Mouse (Mus musculus) testis, adult 2 months (tissue): ENCODE data around the gene Gm20388. TPM values are rescaled to one million over a fixed set of nuclear protein-coding genes. Genes with fewer than 3 reads are reported as not detected.

Source experiments
- H3K27ac ChIP-seq: fragments of 200-500 bp; 2 replicates; pipeline ENCODE4 v1.5.1; 2012; ENCODE audit warnings: low read depth, low read length; ENCODE audit not compliant: control insufficient read depth, insufficient read depth
- H3K27me3 ChIP-seq: fragments of 200-500 bp; 2 replicates; pipeline ENCODE4 v1.6.1; 2012; ENCODE audit warnings: mild to moderate bottlenecking, low read length, moderate library complexity; ENCODE audit not compliant: control insufficient read depth, insufficient read depth
- H3K36me3 ChIP-seq: fragments of 200-500 bp; 2 replicates; pipeline ENCODE4 v1.6.1; 2012; ENCODE audit warnings: mild to moderate bottlenecking, low read length; ENCODE audit not compliant: control insufficient read depth, insufficient read depth
- H3K4me1 ChIP-seq: fragments of 200-500 bp; 2 replicates; pipeline ENCODE4 v1.6.1; 2012; ENCODE audit warnings: low read length; ENCODE audit not compliant: control insufficient read depth, insufficient read depth
- H3K4me3 ChIP-seq: fragments of 200-500 bp; 2 replicates; pipeline ENCODE4 v1.5.1; 2012; ENCODE audit warnings: low read depth, mild to moderate bottlenecking, low read length, moderate library complexity, mixed read lengths; ENCODE audit not compliant: control insufficient read depth
- CTCF ChIP-seq: fragments of 200-500 bp; IDR thresholded peaks from 2 replicates; pipeline ENCODE4 v1.5.1; 2012; ENCODE audit warnings: low read depth, mild to moderate bottlenecking, inconsistent platforms, low read length, moderate library complexity; ENCODE audit not compliant: control insufficient read depth, insufficient read depth, insufficient replicate concordance
- POLR2A ChIP-seq: fragments of 200-500 bp; IDR thresholded peaks from 2 replicates; pipeline ENCODE4 v1.6.1; 2012; ENCODE audit warnings: low read depth, mild to moderate bottlenecking, inconsistent platforms, low read length, moderate library complexity; ENCODE audit not compliant: control insufficient read depth
- polyA plus RNA-seq: library from polyadenylated mRNA; depleted of rRNA; stranded (reverse); fragments of >200 nt; gene quantifications from 2 replicates; pipeline ENCODE4 v1.2.3, GENCODE M21; 2012

Gm20388 gene
- polyA plus RNA-seq, 1 experiment: 5.6 TPM

GRCm38 (mm10) chr8:122726789-122727188 lies 2816.1 kb downstream of the Gm20388 start:
- Histone ChIP-seq H3K36me3 (no peaks in the 10 kb centered on the region), H3K27ac (no peak overlapping the region), H3K4me3 (no peak overlapping the region), H3K27me3 (no peaks in the 10 kb centered on the region), H3K4me1 (no peaks in the 10 kb centered on the region)
- no peak for TF ChIP-seq POLR2A
- no peak for TF ChIP-seq CTCF

- Histone ChIP-seq H3K27me3 (no peaks in the 10 kb centered on the region), H3K27ac (no peak overlapping the region), H3K4me1 (no peaks in the 10 kb centered on the region), H3K4me3 (no peak overlapping the region), H3K36me3 (no peaks in the 10 kb centered on the region)
- TF ChIP-seq CTCF: no peak
- no peak for TF ChIP-seq POLR2A
These were observed 2816.8 kb downstream of the Gm20388 start for GRCm38 (mm10) chr8:122727412-122727811.

DNA sequence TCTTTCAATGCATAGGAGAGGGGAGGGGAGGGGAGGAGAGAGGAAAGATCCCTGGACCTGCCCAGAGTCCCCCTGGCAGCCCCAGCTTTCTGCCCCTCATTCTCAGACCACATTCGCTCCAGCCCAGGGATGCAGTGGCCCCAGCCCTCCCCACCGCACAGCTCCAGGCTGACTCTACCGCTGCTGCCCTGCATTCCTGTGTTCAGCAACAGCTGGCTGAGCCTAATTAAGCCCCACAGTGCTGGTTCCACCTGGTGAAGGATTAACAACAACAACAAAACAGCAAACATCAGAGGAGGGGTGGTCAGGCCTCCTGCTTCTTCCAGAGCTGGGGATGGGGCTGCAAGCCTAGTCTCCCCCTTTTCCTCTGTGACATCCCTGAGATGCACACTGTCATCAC lies 2818.0 kb downstream of the Gm20388 start:
- Histone ChIP-seq H3K4me1 (no peaks in the 10 kb centered on the region), H3K36me3 (no peaks in the 10 kb centered on the region), H3K27me3 (no peaks in the 10 kb centered on the region), H3K27ac (no peak overlapping the region), H3K4me3 (no peak overlapping the region)
- TF ChIP-seq POLR2A (no peak), CTCF (no peak)

DNA sequence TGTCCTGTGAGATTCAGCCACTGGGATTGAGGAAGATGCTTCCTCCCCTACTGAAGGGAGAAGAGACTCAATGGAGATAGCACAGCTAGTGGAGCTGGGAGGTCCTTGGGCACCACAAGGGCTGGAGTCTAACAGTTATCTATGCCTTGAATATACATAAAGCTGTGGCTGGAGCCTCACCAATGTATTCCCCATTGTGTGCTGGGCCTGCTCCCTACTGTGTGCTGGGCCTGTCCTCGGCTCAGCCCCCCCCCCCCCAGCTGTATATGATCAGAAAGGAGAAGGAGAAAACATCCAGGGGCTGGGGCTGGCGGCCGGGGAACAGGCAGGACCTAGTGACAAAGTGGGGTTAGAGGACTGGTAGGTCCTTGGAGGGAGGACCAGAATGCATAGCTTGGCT lies 2824.5 kb downstream of the Gm20388 start:
- H3K27me3 ChIP-seq: no peaks in the 10 kb centered on the region

GRCm38 (mm10) chr8:122735542-122736473 lies 2825.2 kb downstream of the Gm20388 start:
- H3K27me3 ChIP-seq: no peaks in the 10 kb centered on the region
- H3K27ac ChIP-seq: no peak overlapping the region
- no peaks in the 10 kb centered on the region for H3K36me3 ChIP-seq
- TF ChIP-seq POLR2A: no peak
- TF ChIP-seq CTCF: no peak
- no peak overlapping the region for H3K4me3 ChIP-seq
- no peaks in the 10 kb centered on the region for H3K4me1 ChIP-seq

More for the DNA sequence above, 2824.5 kb downstream of the Gm20388 start:
- Histone ChIP-seq H3K36me3 (no peaks in the 10 kb centered on the region), H3K27ac (no peak overlapping the region), H3K4me3 (no peak overlapping the region), H3K4me1 (no peaks in the 10 kb centered on the region)
- no peak for TF ChIP-seq CTCF
- TF ChIP-seq POLR2A: no peak

GRCm38 (mm10) chr8:122736623-122737022 lies 2826.0 kb downstream of the Gm20388 start:
- Histone ChIP-seq H3K4me3 (no peak overlapping the region), H3K27ac (no peak overlapping the region), H3K4me1 (no peaks in the 10 kb centered on the region), H3K36me3 (no peaks in the 10 kb centered on the region), H3K27me3 (no peaks in the 10 kb centered on the region)
- no peak for TF ChIP-seq CTCF
- no peak for TF ChIP-seq POLR2A

DNA sequence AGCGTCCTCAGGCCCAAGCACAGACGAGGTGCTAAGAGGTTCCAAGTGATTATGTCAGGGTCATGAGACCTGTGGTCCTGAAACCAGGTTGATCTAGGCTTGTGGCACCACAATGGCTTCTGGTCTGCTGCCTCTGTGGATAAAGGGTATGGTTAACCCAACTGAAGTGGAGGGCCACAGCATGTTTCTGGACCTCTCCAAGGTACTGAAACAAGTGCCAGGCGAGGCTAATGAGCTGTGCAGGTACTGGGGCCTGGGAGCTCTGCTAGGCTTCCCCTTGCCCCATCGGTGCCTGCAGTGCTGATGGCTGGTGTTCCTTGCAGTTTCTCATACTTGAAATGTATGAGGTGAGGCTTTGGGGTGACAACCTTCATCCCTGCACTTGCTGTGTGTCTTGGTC lies 2826.4 kb downstream of the Gm20388 start:
- Histone ChIP-seq H3K4me1 (no peaks in the 10 kb centered on the region), H3K36me3 (no peaks in the 10 kb centered on the region), H3K4me3 (no peak overlapping the region), H3K27ac (no peak overlapping the region), H3K27me3 (no peaks in the 10 kb centered on the region)
- TF ChIP-seq POLR2A (no peak), CTCF (no peak)

DNA sequence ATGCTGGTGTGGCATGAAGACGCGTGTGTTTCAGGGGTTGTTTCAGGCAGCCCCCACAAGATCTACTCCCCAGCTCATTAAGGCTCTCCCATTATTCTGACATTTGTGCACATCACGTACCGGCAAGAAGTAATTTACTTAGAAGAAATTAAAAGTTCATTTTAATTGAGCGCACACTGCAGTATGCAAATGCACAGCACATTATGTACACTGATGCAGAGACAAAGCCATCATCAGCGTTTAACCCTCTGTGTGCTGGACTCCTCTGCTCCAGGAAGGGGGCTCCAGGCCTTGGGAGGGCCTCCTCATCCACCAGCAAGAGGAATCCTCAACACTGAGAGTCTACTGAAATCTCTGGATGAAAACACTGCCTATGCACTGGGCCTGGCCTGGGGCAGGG lies 2827.2 kb downstream of the Gm20388 start:
- no peaks in the 10 kb centered on the region for H3K27me3 ChIP-seq
- H3K4me3 ChIP-seq: no peak overlapping the region
- no peaks in the 10 kb centered on the region for H3K36me3 ChIP-seq
- H3K4me1 ChIP-seq: no peaks in the 10 kb centered on the region
- TF ChIP-seq POLR2A (no peak), CTCF (no peak)
- no peak overlapping the region for H3K27ac ChIP-seq
